Mouse (Mus musculus): ENCODE data around the gene Asrgl1.
"Not testable (repeated sequence)": the region's sequence is repeated elsewhere in the genome, so short reads cannot be mapped to it uniquely, and the experiment has no call there.

Gene Asrgl1

DNA sequence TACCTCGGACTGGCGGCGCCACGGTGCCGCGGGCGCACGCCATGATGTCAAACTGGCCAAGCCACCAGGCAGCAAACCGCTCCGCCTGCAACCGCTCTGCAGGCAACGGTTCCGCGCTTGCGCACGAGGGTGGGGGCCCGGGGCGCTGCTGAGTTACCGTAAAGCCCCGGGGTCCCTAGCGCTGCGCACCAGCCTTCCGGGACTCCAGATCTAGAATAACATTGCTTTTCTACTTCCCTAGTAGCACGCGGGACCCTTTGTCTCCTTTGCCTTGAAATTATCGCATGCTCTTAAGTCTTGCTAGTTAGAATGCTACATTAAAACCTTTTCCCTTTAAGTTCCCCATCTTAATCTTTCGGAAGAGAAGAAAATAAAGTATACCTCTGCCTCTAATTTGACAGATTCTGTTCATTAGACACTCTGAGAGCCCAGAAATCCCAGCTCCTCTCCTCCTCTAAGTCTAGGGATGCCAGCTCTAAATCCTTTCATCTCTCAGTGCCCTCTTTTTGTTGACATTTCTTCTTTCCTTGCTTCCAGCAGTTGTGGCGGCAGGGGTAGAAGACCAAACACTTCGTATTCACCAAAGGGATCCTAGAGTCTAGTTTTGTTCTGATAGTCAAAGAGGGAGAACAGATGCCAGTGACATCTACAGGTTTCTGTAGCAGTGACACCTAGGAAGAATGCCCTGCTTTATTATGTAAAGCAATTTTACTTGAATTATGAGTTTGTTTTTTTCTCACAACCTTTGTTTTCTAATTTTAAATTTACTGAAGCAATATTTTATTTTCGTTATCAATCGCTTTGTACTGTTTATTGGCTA is at the start of gene Asrgl1:
Gene Asrgl1, minus strand, starts transcription at position 125 of the 820 bp plus-strand sequence.
- DNase-seq (ENCODE audit: low read depth) = peak; percentile 93

DNA sequence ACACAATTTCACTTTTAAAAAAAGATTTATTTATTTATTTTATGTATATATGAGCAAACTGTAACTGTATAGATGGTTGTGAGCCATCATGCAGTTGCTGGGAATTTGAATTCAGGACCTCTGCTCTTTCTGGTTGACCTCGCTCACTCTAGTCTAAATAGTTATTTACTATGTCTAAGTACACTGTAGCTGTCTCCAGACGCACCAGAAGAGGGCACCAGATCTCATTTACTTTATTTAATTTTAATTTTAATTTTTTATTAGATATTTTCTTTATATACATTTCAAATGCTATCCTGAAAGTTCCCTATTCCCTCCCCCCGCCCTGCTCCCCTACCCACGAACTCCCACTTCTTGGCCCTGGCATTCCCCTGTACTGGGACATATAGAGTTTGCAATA is 10.8 kb upstream of the Asrgl1 start:
- DNase-seq (ENCODE audit: low read depth) = no peak

DNA sequence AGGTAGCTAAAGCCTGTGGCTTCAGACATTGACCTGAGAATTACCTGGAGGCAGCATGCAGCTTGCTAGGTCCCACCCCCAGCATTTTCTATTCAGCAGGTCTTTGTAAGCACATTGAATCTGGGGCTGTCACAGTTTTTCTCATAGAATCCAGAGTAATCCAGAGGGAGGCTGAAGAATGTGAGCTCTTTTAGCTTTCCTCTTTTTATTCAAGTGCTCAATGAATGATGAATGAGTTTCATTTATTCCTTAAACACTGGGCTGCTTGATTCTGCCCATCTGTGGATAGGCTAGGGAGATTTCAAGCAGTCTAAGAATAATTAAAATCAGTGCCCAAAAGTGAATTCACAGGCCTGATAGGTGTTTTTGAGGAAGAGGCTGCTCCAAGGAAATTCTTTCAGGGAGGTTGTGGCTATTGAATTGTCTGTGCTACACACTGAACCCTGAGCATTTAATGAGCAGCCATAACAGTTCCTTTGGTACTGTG is 8.2 kb upstream of the Asrgl1 start:
- DNase-seq (ENCODE audit: low read depth) = no peak

DNA sequence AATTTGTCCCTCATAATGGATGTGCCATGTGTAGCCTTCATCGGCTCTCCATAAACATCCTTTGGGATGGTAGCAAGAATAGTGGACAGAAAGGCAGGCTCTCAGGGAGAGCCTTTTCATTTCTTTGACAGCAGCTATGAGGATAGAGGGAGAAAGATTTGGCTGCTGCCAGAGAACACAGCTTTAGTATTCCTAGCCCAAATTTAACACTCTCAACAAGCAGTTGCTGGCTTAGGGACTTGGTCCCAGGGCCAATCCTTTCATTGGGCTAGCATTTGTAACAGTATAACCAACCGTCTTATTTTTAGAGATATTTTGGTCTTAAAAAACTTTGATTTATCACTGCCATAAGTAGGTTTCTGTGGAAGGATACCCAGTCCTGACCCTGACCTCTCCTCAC is 7.8 kb upstream of the Asrgl1 start:
- no peak for DNase-seq (ENCODE audit: low read depth)

DNA sequence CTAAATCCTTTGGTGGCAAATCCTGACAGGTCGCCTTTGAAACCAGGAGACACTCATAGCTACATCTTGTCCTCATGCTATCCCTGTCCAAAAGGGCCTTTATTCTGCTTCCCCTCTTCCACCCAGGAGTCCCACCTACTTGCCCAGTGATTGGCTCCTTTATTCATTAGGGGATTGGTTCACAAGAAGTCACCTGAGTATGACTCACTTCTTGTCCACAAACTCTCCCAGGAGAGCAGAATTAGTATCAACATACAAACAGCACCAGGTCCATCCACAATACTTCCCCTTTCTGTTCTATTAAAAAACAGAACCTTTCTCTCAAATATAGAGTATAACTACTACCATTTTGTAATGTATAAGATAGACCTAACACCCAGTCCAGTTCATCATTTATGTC is 4.9 kb upstream of the Asrgl1 start:
- not testable (repeated sequence) for DNase-seq (ENCODE audit: low read depth)

DNA sequence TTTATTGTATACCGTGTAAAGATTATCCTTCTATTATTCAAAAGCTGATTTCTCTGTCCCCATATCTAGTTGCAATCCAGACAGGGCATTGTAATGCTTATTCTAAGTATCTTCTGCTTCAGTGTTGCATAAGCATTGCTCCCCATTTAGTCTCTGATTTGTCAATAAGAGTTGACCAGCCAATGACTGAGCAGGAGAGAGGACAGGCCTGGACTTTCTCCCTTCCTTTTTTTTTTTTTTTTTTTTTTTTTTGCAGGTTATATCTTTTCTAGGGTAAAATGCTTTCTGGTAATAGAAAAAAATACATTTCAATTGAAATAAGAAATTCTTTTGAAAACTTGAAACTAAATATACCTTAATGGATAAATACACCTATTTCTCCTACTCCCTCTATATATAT is 1.7 kb upstream of the Asrgl1 start:
- DNase-seq (ENCODE audit: low read depth) = no peak

DNA sequence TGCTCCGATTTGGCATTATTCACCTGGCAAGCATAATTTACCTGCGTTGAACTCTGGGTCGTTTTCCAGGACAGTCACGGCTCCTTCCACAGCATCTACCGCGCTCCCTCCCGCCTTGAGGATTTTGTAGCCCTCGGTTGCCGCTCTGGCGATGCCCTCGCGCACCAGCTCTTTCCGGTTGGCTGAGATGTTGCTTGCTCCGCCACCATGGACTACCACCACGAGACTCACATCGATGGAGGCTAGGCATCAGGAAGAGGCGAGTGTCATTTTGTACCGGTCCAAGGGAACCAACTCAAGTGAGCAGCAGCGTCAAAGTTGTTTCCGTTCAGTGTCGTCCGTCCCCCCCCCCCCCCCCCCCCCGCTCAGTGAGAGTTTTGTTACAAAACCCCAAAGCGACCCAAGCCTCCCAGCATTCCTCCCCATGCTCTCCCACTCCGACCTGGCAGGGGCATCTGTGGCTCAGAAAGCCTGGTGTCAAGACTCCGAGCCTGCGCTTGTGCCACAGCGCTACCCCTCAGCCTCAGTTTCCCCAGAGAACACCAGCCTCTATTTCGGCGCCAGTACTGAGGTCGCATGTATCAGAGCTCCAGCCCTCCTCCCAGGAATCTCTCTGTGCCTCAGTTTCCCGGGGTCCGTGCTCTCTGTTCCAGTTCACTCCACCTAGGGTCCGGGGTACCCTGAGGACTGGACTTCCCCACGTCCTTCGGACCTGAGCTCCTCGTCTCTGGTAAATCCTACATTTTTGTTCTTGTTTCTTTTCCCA is 507 bp downstream of the Asrgl1 start:
- peak; percentile 64 for DNase-seq (ENCODE audit: low read depth)

DNA sequence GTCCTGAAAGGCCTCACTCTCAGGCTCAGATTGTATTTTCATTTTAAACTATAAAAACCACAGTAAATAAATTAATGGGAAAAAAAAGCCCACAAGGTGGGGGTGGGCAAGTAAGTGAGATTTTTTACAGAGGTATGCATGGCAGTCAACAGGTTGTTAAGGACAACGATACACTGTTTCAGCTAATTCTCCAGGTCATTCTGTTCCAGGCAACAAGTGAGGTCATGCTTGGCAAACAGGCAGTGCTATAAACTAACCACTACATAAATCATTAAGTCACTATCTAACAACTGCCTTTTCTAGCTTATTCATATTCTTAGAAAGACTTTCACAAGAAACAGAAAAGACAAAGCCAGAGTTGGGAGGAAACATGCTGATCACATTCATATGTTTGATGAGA is 5.4 kb downstream of the Asrgl1 start:
- no peak for DNase-seq (ENCODE audit: low read depth)

DNA sequence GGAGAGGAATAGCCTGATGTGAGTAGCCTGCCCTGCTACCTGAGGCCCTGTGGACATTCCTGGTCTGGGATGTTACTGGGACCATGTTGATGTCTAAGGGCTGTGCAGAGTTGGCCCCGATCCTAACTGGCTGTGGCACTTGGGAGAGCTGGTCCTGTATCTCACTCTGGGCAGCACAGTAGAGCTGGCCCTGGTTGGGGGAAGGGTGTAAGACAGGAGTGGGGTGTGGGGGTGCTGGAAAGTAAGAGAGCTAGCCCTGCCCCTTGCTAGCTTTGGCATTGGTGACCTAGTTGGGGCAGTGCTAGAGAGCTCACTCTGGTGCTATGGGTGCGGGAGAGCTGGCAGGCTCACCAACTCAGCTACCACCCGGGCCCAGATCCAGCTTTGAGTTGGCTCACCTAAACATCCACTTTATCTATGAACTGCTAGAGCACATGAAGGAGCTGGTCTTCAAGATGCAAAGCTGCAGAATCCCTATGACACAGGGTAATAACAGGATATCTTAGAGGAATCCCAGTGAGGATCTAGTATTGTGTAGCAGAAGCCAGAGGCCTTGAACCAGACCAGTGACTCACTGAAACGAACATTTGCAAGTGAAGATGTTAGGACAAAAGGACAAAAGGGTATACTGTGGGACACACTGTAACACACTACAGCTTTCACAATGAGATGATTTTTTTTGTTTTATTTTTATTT is 6.8 kb downstream of the Asrgl1 start:
- DNase-seq (ENCODE audit: low read depth) = no peak

DNA sequence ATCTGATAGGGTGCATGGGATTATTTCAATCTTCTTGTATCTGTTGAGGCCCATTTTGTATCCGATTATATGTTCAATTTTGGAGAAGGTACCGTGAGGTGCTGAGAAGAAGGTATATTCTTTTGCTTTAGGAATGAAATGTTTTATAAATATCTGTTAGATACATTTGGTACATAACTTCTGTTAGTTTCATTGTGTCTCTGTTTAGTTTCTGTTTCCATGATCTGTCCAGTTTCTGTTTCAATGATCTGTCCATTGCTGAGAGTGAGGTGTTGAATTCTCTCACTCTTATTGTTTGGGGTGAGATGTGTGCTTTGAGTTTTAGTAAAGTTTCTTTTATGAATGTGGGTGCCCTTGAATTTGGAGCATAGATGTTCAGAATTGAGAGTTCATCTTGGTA is 11.4 kb downstream of the Asrgl1 start:
- DNase-seq (ENCODE audit: low read depth) = not testable (repeated sequence)

DNA sequence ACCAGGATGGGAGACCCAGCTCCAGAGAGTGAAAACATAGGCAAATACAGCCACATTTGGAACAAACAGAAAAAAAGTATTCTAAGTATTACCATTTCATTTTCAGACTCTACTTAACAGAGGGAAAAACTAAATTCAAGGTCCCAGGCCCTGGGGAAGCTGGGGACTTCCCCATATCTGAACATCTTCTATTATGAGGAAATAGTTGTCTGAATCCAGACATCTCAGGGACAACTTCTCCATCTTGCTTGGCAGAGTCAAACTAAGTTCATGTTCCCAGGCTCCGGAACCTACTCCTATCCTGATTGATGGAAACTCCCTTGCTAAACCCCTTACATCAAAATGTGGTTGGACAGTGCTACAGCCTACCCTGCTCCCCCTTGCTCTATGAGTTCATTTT is 13.0 kb downstream of the Asrgl1 start:
- no peak for DNase-seq (ENCODE audit: low read depth)

DNA sequence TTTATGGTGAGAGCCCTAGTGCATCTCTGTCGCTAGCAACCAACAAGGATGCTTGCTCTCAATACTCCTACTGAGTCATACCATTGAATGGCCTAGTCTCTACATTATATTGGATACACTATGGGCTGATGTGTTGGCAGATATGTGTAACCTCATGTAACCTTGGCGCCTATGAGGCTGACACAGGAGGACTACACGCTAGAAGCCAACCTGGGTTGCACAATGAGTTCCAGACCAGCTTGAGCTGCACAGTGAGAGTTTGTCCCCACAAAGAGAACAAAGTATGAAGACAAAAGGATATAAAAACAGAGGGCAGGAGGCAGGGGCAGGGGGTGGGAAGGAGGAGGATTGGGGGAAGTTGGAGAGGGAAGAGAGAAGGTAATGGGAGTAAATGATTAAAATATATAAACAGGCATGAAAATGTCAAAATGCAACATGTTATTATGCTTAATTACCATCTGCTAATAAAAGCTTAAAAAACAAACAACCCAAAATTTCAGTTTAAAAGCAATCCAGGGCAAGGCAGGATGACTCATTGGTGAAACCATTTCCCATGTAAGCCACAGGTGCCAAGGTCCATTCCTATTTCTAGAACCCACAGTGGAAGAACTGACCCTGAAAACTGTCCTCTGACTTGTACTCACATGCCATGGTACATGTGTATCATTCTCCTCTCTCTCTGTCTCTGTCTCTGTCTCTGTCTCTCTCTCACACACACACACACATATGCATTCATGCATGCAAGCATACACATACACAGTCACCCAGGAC is 15.6 kb downstream of the Asrgl1 start:
- no peak for DNase-seq (ENCODE audit: low read depth)

DNA sequence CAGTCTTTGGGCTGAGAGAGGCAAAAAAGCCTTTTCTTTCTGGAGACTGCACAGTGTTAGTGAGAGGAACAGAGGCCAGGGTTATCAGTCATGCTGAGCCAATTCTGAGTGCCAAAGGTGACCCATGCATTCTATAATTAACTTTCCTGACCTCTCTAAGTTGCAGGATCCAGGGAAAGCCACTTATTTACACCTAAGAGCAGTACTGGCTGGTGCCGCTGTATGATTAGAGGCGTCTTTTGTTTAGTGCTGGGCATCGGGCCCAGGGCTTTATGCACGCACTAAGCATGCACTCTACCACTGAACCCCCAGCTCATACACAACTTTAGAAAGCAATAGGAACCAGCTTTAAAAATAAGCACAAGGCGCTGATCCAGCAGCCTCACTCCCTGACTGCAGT is 18.2 kb downstream of the Asrgl1 start:
- no peak for DNase-seq (ENCODE audit: low read depth)

DNA sequence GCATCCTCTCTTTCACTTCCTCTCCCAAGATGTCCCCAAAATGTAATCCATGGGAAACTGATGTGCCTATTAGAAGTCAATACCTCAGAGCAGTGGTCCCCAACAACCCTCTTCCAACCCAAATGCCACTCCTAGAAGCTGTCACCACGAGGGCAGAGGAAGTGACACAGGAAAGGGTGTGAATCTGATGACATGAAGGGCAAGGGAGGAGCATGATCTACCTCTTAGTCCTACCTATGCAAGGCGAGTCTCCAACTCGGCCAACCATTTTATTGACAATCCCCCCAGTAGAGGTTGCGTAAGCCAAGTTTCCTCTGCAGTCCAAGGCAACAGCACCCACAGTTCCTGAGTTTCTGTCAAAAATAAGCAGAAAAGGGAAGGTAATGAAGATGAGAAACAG is 19.2 kb downstream of the Asrgl1 start:
- no peak for DNase-seq (ENCODE audit: low read depth)

DNA sequence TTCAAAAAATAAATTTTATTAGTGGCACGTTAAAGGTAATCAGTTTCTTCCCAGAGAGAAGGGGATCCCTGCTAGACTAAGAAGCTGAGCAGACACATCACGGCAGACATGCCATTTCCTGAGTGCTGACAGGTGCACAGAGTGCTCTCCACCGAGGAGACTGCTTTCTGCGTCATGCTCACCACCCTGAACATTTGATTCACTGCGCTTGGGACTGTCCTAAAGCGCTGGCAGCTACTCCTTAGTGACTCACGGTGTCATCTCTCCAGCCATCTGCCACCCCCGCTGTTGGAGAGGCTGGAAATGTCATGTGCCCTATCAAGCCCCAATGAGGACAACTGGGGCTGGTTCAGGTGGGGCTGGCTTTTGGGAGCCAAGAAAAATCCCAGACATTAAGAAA is 23.4 kb downstream of the Asrgl1 start:
- no peak for DNase-seq (ENCODE audit: low read depth)

DNA sequence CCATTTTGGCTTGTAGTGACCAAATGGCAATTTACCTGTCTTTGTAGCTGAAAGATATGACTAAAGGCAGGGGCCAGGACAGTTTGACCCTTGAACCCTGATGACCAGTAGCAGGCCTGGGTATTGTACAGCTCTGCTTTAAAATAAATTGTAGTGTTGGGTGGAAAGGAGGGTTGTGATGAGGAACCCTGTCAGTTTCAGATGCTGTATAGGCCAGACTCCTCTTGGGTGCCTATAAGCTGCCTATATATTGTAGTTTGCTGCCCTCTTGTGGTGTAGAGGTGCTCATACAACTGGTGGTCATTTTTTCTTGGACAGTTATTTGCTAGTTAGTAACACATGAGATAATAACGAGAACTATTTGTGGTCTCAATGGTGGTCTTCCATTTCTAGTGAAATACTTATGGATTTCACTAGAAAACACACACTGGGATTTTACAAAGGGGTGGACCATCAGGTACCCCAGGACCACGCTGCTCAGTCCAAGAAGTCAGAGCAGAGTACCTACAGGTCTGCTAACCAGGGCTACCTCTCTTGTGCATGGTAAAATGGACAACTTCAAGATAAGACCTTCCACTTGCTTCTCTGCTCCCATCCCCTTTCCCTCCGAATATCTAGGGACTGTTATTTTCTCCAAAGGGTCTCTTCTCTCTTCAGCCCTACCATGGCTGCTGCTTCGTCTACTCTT is 25.1 kb downstream of the Asrgl1 start:
- peak; percentile 87 for DNase-seq (ENCODE audit: low read depth)

DNA sequence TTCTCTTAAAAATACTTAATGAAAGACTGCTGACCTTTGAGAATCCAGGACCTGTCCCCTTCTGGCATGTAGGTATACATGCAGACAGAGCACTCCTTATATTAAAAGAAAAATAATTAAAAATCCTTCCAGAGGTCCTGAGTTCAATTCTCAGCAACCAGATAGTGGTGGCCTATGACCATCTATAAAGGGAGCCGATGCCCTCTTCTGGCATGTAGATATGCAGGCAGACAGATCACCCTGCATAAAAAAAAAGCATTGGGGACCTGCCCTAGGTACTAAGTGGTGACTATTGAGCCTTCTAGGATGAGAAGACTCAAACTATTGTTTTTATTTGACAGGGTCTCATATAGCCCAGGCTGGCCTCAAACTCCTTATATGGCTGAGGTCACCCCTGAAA is 26.9 kb downstream of the Asrgl1 start:
- no peak for DNase-seq (ENCODE audit: low read depth)

DNA sequence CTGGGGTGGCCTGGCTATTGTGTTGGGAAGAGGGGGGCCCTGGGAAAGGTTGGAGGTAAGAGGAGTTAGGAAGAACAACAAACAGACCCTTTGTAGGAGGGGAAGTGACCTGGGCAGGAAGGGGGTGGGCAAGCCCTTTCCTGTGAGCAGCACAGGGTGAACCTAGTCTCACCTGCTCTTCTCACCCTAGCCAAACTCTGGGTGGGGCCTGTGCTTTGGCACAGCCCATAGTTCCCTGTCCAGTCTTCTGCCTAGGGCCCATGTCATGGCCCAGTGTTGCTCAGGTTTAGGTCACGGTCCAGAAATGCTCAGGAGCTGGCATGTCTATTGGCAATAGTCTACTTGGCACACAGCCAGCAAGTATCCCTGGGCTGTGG is 28.1 kb downstream of the Asrgl1 start:
- DNase-seq (ENCODE audit: low read depth) = peak; percentile 15

DNA sequence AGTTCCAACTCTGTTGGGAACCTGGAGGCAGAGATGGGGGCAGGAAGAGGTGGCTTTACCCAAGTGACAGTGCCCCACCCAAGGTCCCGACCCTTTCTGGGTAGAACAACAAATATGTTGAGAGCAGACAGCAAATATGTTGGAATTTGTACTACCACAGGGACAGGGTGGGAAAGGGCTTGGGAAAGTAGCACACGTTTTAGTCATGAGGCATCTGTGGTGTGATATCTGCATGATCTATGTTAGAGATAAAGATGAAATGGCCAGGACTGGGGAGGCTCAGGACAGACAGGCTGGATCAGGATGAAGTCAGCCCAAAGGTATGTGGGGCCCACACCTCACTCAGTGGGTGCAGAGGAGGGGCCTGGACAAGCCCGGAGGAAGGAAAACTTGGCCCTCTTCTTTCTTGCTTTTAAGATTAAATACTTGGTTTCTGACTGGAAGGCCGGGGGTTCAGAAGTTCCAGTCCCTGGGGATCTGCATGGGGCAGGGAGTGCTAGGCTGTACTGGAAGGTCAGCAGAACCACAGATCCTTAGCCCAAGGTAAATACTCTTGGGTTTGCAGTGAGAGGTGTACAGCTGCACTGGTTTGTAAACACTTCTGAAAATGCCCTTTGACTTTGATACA is 28.6 kb downstream of the Asrgl1 start:
- DNase-seq (ENCODE audit: low read depth) = no peak

DNA sequence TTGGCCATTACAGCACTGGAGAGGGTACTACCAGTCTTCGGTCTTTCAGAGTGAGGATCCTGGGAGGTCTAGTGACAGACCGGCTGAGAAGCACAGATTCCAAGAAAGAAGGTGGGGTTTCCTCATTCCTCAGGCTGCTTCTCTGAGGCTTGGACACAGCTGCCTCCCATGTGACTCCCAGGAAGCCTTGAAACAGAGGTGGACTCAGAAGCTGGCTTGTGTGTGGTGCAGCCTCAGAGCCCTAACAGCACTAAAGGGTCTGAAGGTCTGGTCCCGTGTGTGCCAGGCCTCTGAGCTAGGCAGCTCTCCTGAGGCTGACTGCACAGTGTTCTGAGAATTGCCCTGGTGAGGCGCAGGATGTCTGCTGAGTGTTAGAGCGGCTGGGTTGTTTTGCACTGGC is 29.3 kb downstream of the Asrgl1 start:
- DNase-seq (ENCODE audit: low read depth) = no peak

DNA sequence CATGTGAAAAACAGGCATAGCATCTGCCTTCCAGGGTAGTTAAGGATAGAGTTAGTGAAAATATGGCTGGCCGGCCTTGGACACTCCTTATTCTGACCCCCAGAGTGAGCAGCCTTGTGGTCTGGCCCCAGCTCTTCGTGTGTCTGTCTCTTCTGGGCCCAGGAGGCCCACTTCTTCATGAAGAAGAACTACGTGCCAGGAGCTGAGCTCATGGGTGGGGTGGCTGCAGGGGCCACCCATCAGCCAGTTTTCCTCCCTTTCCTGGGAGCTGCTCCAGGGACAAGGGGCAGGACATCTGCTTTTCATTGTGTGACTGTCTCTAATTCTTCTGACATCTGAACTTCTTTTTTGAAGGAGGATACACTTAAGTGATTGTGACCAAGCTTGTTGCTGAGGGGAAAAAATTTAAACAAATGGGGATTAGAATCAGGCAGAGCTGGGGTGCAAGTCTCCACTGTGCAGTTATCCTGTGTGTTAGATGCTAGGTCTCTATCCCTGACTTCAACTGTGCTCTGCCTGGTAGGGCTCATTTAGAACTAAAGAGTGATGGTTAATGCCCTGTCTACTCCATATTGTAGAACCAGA is 30.2 kb downstream of the Asrgl1 start:
- DNase-seq (ENCODE audit: low read depth) = no peak
